Mouse (Mus musculus): ENCODE data around the gene Ano9. TPM values are rescaled to one million over a fixed set of nuclear protein-coding genes. Genes with fewer than 3 reads are reported as not detected.

The Ano9 gene
- polyA plus RNA-seq, 1 experiment, result not detected

- TF ChIP-seq GATA1 (IDR thresholded peaks at IDR 0.05; ENCODE audit: low read length), result no peak
Measured at GRCm38 (mm10) chr7:141088473-141088872, 29.1 kb downstream of the Ano9 start.

- no peak for TF ChIP-seq GATA1 (IDR thresholded peaks at IDR 0.05; ENCODE audit: low read length)
Measured at GRCm38 (mm10) chr7:141087894-141088293, 29.7 kb downstream of the Ano9 start.

GRCm38 (mm10) chr7:141079481-141080449 lies 37.8 kb downstream of the Ano9 start:
- no peak for TF ChIP-seq GATA1 (IDR thresholded peaks at IDR 0.05; ENCODE audit: low read length)

- no peak for TF ChIP-seq GATA1 (IDR thresholded peaks at IDR 0.05; ENCODE audit: low read length)
Measured at GRCm38 (mm10) chr7:141078876-141079275, 38.7 kb downstream of the Ano9 start.

- no peak for TF ChIP-seq GATA1 (IDR thresholded peaks at IDR 0.05; ENCODE audit: low read length)
Measured at GRCm38 (mm10) chr7:141077841-141078240, 39.8 kb downstream of the Ano9 start, which contains the start of gene Pkp3. TSS of gene Pkp3 (plus strand) at chr7:141078218.

- no peak for TF ChIP-seq GATA1 (IDR thresholded peaks at IDR 0.05; ENCODE audit: low read length)
Measured at GRCm38 (mm10) chr7:141073782-141074181, 43.8 kb downstream of the Ano9 start.

GRCm38 (mm10) chr7:141072017-141072745 lies 45.4 kb downstream of the Ano9 start:
- no peak for TF ChIP-seq GATA1 (IDR thresholded peaks at IDR 0.05; ENCODE audit: low read length)

- TF ChIP-seq GATA1 (IDR thresholded peaks at IDR 0.05; ENCODE audit: low read length), result no peak
Measured at GRCm38 (mm10) chr7:141070058-141070862, 47.3 kb downstream of the Ano9 start.

- TF ChIP-seq GATA1 (IDR thresholded peaks at IDR 0.05; ENCODE audit: low read length), result no peak
Measured at GRCm38 (mm10) chr7:141068351-141068750, 49.3 kb downstream of the Ano9 start.

GRCm38 (mm10) chr7:141064576-141064975 lies 53.0 kb downstream of the Ano9 start:
- TF ChIP-seq GATA1 (IDR thresholded peaks at IDR 0.05; ENCODE audit: low read length), result no peak

- TF ChIP-seq GATA1 (IDR thresholded peaks at IDR 0.05; ENCODE audit: low read length), result no peak
Measured at GRCm38 (mm10) chr7:141064175-141064574, 53.4 kb downstream of the Ano9 start.

GRCm38 (mm10) chr7:141063353-141063752 lies 54.3 kb downstream of the Ano9 start:
- no peak for TF ChIP-seq GATA1 (IDR thresholded peaks at IDR 0.05; ENCODE audit: low read length)

GRCm38 (mm10) chr7:141062525-141062924 lies 55.1 kb downstream of the Ano9 start:
- no peak for TF ChIP-seq GATA1 (IDR thresholded peaks at IDR 0.05; ENCODE audit: low read length)

- no peak for TF ChIP-seq GATA1 (IDR thresholded peaks at IDR 0.05; ENCODE audit: low read length)
Measured at GRCm38 (mm10) chr7:141061269-141061692, 56.3 kb downstream of the Ano9 start.
